Mouse (Mus musculus) layer of hippocampus, postnatal 10 days (tissue): Measurements from ENCODE around the gene Parva. TPM values are rescaled to one million over a fixed set of nuclear protein-coding genes. Genes with fewer than 3 reads are reported as not detected.

ENCODE experiments used
- DNase-seq, 2 experiments: peaks; one replicate each; pipeline ENCODE4 v3.0.0; 2021; ENCODE audit warnings: low spot score in 2 of 2
- long read RNA-seq: library from polyadenylated mRNA; stranded (forward); transcript quantifications from one replicate; pipeline ENCODE4 v2.0.0, GENCODE M21; 2023
- total RNA-seq, 2 experiments: library from RNA; stranded (reverse); gene quantifications; 2 replicates each; pipeline ENCODE4 v1.2.3; 2021

Parva gene
- total RNA-seq = 10 to 100 TPM; 50.9 to 56.0 TPM
- long read RNA-seq, full-length matches to known transcripts = 13 of 32 reads
- long read RNA-seq, partial matches to known transcripts = 19 of 32 reads
- long read RNA-seq, other reads (novel, unspliced or antisense) = 0 of 32 reads

GRCm38 (mm10) chr7:112427357-112428157 is at the start of gene Parva:
Parva (plus strand) TSS chr7:112427505.
- peak; percentile 58 to 68 for DNase-seq

DNA sequence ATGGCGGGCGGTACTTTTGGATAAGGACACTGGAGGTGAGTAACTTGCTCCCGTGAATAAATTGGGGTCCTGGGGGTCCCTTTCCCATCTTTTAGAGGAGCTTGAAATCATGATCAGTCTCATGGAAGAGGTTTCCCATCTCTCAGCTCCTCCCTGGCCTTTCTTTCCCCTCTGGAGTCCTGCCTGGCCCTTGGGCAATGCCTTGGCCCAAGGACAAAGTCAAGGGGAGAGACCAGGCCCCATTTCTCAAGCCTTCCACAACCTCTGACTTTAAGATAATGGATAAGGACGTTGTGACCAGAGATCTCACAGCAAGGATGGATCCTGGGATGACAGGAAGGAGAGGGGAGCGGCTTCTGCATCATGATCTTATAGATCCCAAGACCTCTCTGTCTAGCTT is 49.2 kb upstream of the Parva start:
- no peak for DNase-seq

GRCm38 (mm10) chr7:112378476-112378875 is 48.8 kb upstream of the Parva start:
- DNase-seq = peak in 1 of 2 experiments; percentile 40

GRCm38 (mm10) chr7:112386521-112386920 is 40.8 kb upstream of the Parva start:
- DNase-seq = no peak

- no peak for DNase-seq
Measured at GRCm38 (mm10) chr7:112387876-112388275, 39.4 kb upstream of the Parva start.

- DNase-seq = no peak
Measured at GRCm38 (mm10) chr7:112388363-112388875, 38.9 kb upstream of the Parva start.

DNA sequence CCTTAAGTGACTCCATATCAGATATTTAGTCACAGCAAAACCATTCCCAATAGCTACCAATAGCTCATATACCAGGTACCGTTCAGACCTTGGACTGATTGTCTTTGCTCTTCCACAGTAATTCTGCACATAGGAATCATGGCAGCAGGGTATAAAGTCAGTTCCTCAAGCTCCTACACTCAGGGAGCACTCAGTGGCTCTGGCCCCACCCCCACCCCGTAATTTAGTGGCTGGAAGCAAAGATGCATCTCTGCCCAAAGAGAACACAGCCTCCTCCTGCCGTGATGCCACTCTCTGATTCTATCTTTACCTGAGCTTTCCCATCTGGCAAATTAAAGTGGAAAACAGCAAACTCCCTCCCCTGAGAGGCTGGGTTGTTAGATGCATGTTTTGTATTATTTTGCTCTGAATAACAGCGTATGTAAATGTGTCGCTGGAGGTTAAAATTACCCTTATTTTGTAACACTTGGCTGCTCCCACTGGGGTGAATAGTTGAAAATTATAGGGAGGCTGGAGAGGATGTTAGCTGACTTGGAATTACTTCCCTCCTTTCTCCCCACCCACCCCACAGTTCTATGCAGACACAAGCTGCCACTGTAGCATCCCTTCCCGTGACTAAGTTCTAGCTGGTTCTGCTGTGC is 37.6 kb upstream of the Parva start:
- DNase-seq = no peak

DNA sequence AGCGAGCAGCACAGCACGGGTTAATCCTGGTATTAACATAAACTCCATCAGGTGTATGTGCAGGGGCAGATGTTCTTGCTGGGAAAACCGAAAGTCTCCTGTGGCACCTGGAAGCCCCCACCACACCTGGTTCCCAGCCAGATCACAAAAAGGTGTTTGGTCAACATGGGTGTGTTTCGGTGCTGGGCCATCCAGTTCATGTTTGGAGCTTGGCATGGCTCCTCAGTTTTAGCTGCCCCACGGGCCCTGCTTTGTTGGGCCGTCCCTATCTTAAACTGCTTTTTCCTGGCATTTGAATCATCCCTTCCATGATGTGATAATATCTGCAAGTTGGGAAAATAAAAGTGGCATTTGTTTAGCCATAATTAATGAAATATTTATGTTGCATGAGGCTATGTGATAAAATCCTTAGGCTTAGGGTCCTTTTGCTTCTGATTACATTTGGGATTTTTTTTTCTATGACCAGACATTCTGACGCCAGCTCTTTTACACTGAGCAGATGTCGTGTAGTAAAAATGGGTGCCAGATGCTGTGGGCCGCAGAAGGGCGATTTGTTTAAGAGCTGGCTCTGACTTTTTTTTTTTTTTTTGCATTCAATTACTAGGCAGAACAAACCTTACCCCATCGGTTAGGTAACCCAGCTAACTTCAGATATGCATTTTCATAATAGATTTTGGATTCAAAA is 36.9 kb upstream of the Parva start:
- no peak for DNase-seq

GRCm38 (mm10) chr7:112390937-112391605 is 36.2 kb upstream of the Parva start:
- no peak for DNase-seq

DNA sequence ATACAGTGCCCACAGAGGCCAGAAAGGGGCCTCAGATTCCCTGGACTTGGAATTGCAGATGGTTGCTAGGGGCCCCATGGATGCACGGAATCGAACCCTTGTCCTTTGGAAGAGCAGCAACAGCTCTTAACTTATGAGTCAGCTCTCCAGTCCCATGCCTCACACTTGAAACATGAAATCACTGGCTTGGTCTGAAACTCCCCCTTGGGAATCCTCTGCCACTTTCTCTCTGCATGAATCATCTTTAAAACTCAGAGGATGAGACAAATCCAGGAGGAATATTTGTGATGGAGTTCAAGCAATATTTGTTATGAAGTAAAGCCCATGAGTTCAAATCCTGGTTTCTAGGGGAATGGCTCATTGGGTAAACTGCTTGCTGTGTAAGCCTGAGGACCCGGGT is 29.5 kb upstream of the Parva start:
- no peak for DNase-seq

DNA sequence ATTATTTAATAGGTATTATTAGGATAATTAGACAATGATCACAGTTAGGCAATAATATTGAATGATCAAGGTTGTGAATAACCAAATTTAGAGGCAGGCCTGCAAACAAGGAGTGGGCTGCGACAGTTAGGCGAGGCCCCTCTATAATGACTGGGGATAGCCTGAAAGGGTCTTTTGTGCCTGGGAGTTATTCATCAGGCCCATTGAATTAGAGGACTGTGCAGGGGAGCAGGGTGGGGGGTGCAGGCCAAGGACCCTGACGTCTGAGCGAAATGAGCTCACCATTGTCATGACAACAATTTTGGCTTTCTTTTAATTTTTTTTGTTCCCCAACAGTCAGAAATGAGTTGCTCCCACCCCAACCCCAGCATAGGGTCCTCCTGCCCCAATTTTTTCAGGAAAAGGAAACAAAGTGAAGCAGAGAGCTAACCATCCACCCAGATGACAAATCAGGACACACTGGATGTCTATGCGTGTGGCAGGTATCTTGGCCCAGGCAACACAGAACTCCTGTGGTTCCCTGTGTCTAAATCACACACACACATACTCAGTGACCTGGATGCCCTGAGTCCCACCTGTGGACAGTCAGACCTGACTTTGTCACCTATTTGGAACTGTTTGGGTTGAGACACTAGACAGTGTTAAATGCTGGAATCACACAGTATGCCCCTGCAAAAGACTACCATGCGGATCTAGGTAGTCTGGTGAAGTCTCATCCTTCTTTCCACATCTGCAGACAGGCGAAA is 27.7 kb upstream of the Parva start:
- DNase-seq = no peak

DNA sequence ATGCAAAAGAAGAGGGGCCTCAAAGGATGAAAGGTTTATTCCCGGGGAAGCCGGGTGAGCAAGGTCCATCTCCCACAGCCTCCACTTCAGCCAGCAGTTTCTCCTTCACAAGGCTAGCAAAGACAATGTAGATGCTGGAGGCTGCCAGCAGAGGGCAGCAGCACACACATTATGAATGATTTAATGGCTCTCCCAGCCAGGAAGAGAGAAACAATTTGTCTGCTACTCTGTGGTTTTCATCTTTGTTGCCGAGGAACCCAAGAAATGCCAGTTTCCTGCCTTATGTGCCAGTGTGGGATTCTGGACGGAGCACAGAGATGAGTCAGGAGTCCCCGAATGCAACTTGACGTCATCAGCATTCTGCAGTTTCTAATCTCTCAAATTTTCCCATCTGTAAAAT is 27.1 kb upstream of the Parva start:
- DNase-seq = peak; percentile 82 to 84

DNA sequence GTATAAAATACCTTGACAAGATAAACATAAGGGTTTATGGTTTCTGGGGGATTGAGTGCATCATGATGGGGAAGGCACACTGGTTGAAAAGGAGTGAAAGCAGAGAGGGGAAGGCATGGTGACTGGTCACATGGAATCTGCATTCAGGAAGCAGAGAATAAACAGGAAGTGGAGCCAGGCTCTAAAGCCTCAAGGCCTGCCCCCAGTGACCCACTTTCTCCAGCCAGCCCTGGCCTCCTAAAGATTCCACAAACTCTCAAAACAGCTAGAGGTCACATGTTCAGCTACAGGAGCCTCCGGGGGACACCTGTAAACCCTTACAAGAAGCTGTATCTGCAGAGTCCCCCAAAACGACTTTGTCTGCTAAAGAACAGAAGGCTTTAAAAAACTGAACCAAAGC is 22.2 kb upstream of the Parva start:
- DNase-seq = no peak

- DNase-seq = no peak
Measured at GRCm38 (mm10) chr7:112405578-112405977, 21.7 kb upstream of the Parva start.

DNA sequence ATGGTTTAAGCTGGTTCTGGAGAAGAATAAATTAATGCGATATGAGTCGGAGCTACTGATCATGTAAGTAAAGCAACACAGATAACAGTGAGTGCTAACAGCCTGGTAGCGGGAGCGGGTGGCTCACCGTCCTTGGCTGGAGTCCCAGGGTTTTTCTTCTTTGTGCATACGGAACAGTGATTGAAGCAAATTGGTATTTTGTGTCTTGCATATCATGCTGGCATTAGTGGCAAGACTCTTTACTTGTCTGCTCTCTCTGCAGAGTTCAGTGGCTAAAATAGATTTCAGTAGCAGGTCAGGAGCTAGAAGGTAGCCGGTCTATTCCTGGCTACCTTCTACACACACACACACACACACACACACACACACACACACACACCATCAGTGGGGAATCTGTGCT is 19.7 kb upstream of the Parva start:
- DNase-seq = peak; percentile 32 to 51

DNA sequence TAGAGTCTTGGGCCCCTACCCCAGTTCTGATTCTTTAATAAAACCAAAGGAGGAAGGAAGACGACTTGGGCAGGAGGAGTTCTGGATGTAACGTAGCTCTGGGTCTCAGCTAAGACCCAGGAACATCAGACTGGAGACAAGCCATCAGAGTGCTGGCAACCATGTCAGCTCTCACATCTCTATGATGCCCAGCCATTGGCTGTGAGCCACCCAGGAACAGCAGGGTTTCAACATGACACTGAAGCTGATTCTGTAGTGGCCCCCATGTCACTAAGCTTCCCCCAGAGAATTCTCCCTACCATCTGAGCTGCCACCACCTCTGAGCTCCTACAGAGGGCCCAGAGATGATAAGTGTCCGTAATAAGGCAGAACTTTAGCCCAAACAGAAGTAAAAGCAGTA is 17.3 kb upstream of the Parva start:
- no peak for DNase-seq

DNA sequence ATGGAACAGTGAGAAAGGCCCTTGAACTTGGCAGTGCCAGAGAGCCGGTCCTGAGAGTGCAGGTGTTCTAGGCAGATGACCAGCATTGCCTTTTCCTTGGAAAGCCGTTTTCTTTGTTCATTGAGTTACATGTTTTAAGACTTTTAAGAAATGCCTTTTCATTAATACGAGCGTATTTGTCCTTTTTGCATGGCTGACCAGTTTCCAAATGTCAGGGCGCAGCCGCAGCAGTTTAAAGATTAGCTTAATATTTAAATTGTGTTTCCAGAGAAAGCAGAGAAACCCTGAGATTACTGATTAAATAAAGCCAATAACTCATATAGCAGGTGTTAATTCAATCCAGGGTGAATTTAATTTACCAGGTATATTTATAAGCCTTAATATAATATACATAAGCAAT is 14.0 kb upstream of the Parva start:
- no peak for DNase-seq

- peak in 1 of 2 experiments; percentile 25 for DNase-seq
Measured at GRCm38 (mm10) chr7:112416058-112416526, 11.2 kb upstream of the Parva start.

GRCm38 (mm10) chr7:112416730-112417513 is 10.4 kb upstream of the Parva start:
- DNase-seq = no peak
